Mouse (Mus musculus) brain, embryonic 18.5 days (tissue): ENCODE results near the gene Olfr420.

Experiments
- DNase-seq: peaks from one replicate; pipeline ENCODE4 v3.0.0-alpha.2; 2012; ENCODE audit warnings: low read depth, low spot score

Gene Olfr420

GRCm38 (mm10) chr1:174155333-174155732, at the start of gene Olfr420:
Gene Olfr420 (plus strand): TSS chr1:174155633.
- no peak for DNase-seq

GRCm38 (mm10) chr1:174121062-174121461, 34.4 kb upstream of the Olfr420 start, which contains the start of gene Olfr231:
Gene Olfr231 (minus strand): TSS chr1:174121162.
- DNase-seq: no peak

- no peak for DNase-seq
Observed at GRCm38 (mm10) chr1:174131217-174131616, 24.2 kb upstream of the Olfr420 start, which contains the start of gene Olfr424. Gene Olfr424 (plus strand): TSS chr1:174131517.

- no peak for DNase-seq
Observed at GRCm38 (mm10) chr1:174131999-174132398, 23.4 kb upstream of the Olfr420 start.

- no peak for DNase-seq
Observed at GRCm38 (mm10) chr1:174141384-174141783, 14.0 kb upstream of the Olfr420 start.

GRCm38 (mm10) chr1:174146696-174147095, 8.7 kb upstream of the Olfr420 start:
- DNase-seq: no peak

- DNase-seq: no peak
Observed at GRCm38 (mm10) chr1:174149289-174149688, 6.1 kb upstream of the Olfr420 start.

GRCm38 (mm10) chr1:174157622-174158021, 2.2 kb downstream of the Olfr420 start:
- DNase-seq: no peak

- no peak for DNase-seq
Observed at GRCm38 (mm10) chr1:174158512-174158911, 3.1 kb downstream of the Olfr420 start.

- no peak for DNase-seq
Observed at GRCm38 (mm10) chr1:174159095-174159494, 3.7 kb downstream of the Olfr420 start.

- no peak for DNase-seq
Observed at GRCm38 (mm10) chr1:174169024-174169423, 13.6 kb downstream of the Olfr420 start.

- DNase-seq: no peak
Observed at GRCm38 (mm10) chr1:174170706-174171501, 15.5 kb downstream of the Olfr420 start.

- no peak for DNase-seq
Observed at GRCm38 (mm10) chr1:174171537-174171936, 16.1 kb downstream of the Olfr420 start.

GRCm38 (mm10) chr1:174172605-174173004, 17.2 kb downstream of the Olfr420 start, which contains the start of gene Spta1:
Gene Spta1 (plus strand): TSS chr1:174172776.
- no peak for DNase-seq

GRCm38 (mm10) chr1:174204699-174205098, 49.3 kb downstream of the Olfr420 start:
- DNase-seq: no peak
